In genomic region chr11:74555716-74556374, GRCm38 (mm10) we compare ENCODE assay signal across 7 mouse cellular contexts. TPM values are rescaled to one million over a fixed set of nuclear protein-coding genes. Genes with fewer than 3 reads are reported as not detected.
A peak's percentile ranks its signal among the peaks of the same experiment; 100 is the strongest.
DNase-seq lines count a peak whose midpoint lies in the region; ATAC-seq lines count a peak whose summit lies in the region.

No protein-coding gene starts in this region.

- 42% methylated on average over 9 of the region's 9 CpGs for WGBS in hindbrain, embryonic 15.5 days

- peak overlapping the region; percentile 82 for H3K27ac ChIP-seq in hindbrain, embryonic 15.5 days (replicated peaks)

- peaks cover 30% of the 10 kb centered on the region for H3K4me1 ChIP-seq in hindbrain, embryonic 15.5 days (replicated peaks)

- no peaks in the 10 kb centered on the region for H3K27me3 ChIP-seq in hindbrain, embryonic 15.5 days

- no peak overlapping the region for H3K4me2 ChIP-seq in hindbrain, embryonic 15.5 days

- no peaks in the 10 kb centered on the region for H3K36me3 ChIP-seq in hindbrain, embryonic 15.5 days

- ATAC-seq in CD4-positive, CD25-positive, alpha-beta regulatory T cell, adult 4 months, result peak; percentile 91
- peak; percentile 59 for ATAC-seq in erythroid progenitor cell, adult 5-6 weeks (replicated peaks; ENCODE audit: low FRiP score, poor library complexity, severe bottlenecking)
- no peak for ATAC-seq in hindbrain, embryonic 15.5 days (ENCODE audit: low FRiP score, low read depth)

- no peak overlapping the region for H3K4me3 ChIP-seq in hindbrain, embryonic 15.5 days

- H3K9ac ChIP-seq in hindbrain, embryonic 15.5 days, result no peak overlapping the region

- H3K9me3 ChIP-seq in hindbrain, embryonic 15.5 days, result no peaks in the 10 kb centered on the region

- DNase-seq in 3134 (ENCODE audit: extremely low read depth, insufficient read length, low spot score), result peak; percentile 83
- peak; percentile 47 for DNase-seq in lung, postnatal 14 days
- DNase-seq in spleen, postnatal 4 days (ENCODE audit: low spot score in 2 of 2), result peak; percentile 70 to 80
- DNase-seq in frontal cortex, postnatal 25 days (ENCODE audit: low spot score in 2 of 2), result no peak

RNA-seq across cellular contexts. Expression of gene Rap1gap2, which starts 54.9 kb away (rescaled TPM):
- 1 to 10 TPM; 1.3 to 1.9 TPM for polyA plus RNA-seq in CD4-positive, CD25-positive, alpha-beta regulatory T cell, adult 4 months (2017; shearing (Covaris generic))
- total RNA-seq in erythroid progenitor cell, adult 5-6 weeks (2015; ENCODE audit: low replicate concordance), result 1.3 and 3.6 TPM in 2 replicates
- total RNA-seq in erythroid progenitor cell, adult 5-6 weeks (2017; ENCODE audit: low replicate concordance), result 1.2 and 3.0 TPM in 2 replicates
- polyA plus RNA-seq in hindbrain, embryonic 15.5 days (2015; fragmentation: Nextera tagmentation; extraction: Ambion mirVana), result 13.4 and 16.9 TPM in 2 replicates

Comparison
In these comparisons a context has a peak if more than half of its experiments do, and no peak if none do; other contexts are left out.
1. DNase-seq: peak in 3134 (single experiment), lung, postnatal 14 days (single experiment) and spleen, postnatal 4 days (2 of 2); none in frontal cortex, postnatal 25 days (0 of 2).